Mouse (Mus musculus) liver, embryonic 14.5 days (tissue): ENCODE data around the gene Frmd5.

Source experiments
- CTCF ChIP-seq: IDR thresholded peaks from 2 replicates; pipeline ENCODE4 v1.5.1; 2016; ENCODE audit warnings: antibody characterized with exemption, low read depth, control low read depth
- EP300 ChIP-seq: IDR thresholded peaks from 2 replicates; pipeline ENCODE4 v1.6.1; 2016; ENCODE audit warnings: antibody characterized with exemption, low read depth

GRCm38 (mm10) chr2:121760646-121761045 is 46.2 kb downstream of the Frmd5 start:
- TF ChIP-seq CTCF (no peak), EP300 (no peak)
